ENCODE assay signal across 8 mouse cellular contexts in the genomic region with DNA sequence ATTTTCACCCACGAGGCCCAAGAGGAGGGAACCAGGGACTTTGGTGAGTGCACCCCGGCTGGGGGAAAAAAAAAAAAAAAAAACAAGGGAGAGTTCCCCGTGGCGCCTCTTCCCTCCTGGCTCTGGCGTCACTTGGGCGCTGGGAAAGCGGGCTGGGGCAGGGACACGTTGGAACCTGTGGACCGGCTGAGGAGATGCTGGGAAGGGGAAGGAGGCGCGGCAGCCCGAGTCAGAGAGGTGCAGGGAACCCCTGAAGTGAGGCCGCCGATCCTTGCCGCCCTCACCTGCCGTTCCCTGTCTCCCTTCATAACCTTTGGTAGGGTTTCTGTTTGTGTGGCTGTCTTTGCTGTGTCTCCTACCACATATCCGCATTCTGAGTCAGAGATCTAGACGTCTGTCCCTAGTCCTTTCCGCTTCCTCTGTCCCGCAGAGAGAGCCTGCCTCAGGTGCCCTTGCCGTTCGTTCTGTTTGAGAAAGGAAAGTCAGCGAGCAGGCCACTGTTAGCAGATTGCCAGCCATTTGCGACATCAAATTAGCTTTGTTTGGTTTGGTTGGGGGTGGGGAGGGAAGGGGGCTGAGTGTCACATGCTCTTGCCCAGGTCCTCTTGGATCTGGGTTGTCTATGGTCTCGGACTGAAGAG. TPM values are rescaled to one million over a fixed set of nuclear protein-coding genes. Genes with fewer than 3 reads are reported as not detected.
A peak's percentile ranks its signal among the peaks of the same experiment; 100 is the strongest.
DNase-seq lines count a peak whose midpoint lies in the region; TF ChIP-seq lines count a peak whose summit lies in the region.

A gene (minus strand): TSS at position 470 of the 641 bp plus-strand sequence.

- TF ChIP-seq POLR2A in kidney, adult 2 months (IDR thresholded peaks at IDR 0.05; ENCODE audit: low read depth, low read length), result no peak
- TF ChIP-seq POLR2A in bone marrow, adult 2 months (IDR thresholded peaks at IDR 0.05; ENCODE audit: borderline replicate concordance, control insufficient read depth, low read depth, low read length), result no peak

- H3K36me3 ChIP-seq in kidney, adult 2 months (ENCODE audit: control insufficient read depth, insufficient read depth, low read length), result no peaks in the 10 kb centered on the region
- no peaks in the 10 kb centered on the region for H3K36me3 ChIP-seq in midbrain, embryonic 10.5 days

- 16% methylated on average over 25 of the region's 25 CpGs for WGBS in kidney, adult 2 months
- 4% methylated on average over 25 of the region's 25 CpGs for WGBS in bone marrow, adult 2 months
- WGBS in midbrain, embryonic 10.5 days, result 2% methylated on average over 25 of the region's 25 CpGs

- no peaks in the 10 kb centered on the region for H3K9me3 ChIP-seq in midbrain, embryonic 10.5 days (replicated peaks)

- TF ChIP-seq CTCF in kidney, adult 2 months (conservative IDR thresholded peaks at IDR 0.05; ENCODE audit: insufficient read depth, insufficient read length, low read depth, low read length), result no peak
- TF ChIP-seq CTCF in bone marrow, adult 2 months (IDR thresholded peaks at IDR 0.05; ENCODE audit: control insufficient read depth, insufficient read depth, low read length), result no peak

- no peaks in the 10 kb centered on the region; the same call in 1 of the 2 replicates for H3K4me1 ChIP-seq in kidney, adult 2 months (ENCODE audit: control insufficient read depth, insufficient read depth, low read length)
- peaks cover 2% of the 10 kb centered on the region; the same call in 1 of the 2 replicates for H3K4me1 ChIP-seq in bone marrow, adult 2 months (ENCODE audit: control insufficient read depth, insufficient read depth, low read length)
- peaks cover 44% of the 10 kb centered on the region for H3K4me1 ChIP-seq in midbrain, embryonic 10.5 days

- intact Hi-C loops in gastrocnemius, postnatal 14 days (cut with DNase I; ENCODE audit: low total_unique reads), result no loop called here

- peak within 1 kb of the TSS; percentile 90 for H3K27ac ChIP-seq in kidney, adult 2 months (ENCODE audit: insufficient read depth, low read depth, low read length)
- H3K27ac ChIP-seq in bone marrow, adult 2 months (ENCODE audit: control insufficient read depth, insufficient read depth, low read depth, low read length, poor library complexity), result no peak within 1 kb of the TSS
- no peak within 1 kb of the TSS for H3K27ac ChIP-seq in midbrain, embryonic 10.5 days (replicated peaks)

- no peak for DNase-seq in kidney, adult 2 months
- no peak for DNase-seq in kidney, adult 11 months
- peak; percentile 49 for DNase-seq in induced T-regulatory cell, adult 2 months (ENCODE audit: low read depth)
- no peak for DNase-seq in midbrain, embryonic 10.5 days (ENCODE audit: low spot score)
- no peak for DNase-seq in gastrocnemius, postnatal 14 days
- no peak for DNase-seq in frontal cortex, postnatal 10 days (ENCODE audit: low spot score in 2 of 2)
- DNase-seq in layer of hippocampus, adult 11-12 months (ENCODE audit: low spot score), result no peak

- H3K4me3 ChIP-seq in kidney, adult 2 months (ENCODE audit: insufficient read depth, low read depth, low read length), result peak within 1 kb of the TSS; percentile 56
- peak within 1 kb of the TSS; percentile 38 for H3K4me3 ChIP-seq in bone marrow, adult 2 months (replicated peaks; ENCODE audit: control insufficient read depth, low read depth, low read length)
- peak within 1 kb of the TSS; percentile 54 for H3K4me3 ChIP-seq in midbrain, embryonic 10.5 days

- no peaks in the 10 kb centered on the region for H3K27me3 ChIP-seq in kidney, adult 2 months (replicated peaks; ENCODE audit: control insufficient read depth, insufficient read depth, low read length)
- peaks cover 59% of the 10 kb centered on the region for H3K27me3 ChIP-seq in midbrain, embryonic 10.5 days (ENCODE audit: low read depth, poor library complexity, severe bottlenecking)

RNA-seq across cellular contexts. Expression of the gene that starts here (rescaled TPM):
- polyA plus RNA-seq in kidney, adult 2 months (2012; rRNA removed), result 0.09 and 0.23 TPM in 2 replicates
- polyA plus RNA-seq in bone marrow, adult 2 months (2011; ENCODE audit: insufficient read depth, insufficient read length, low replicate concordance, missing spikeins), result 1.4 and 1.5 TPM in 2 replicates
- 0.21 and 0.33 TPM in 2 replicates for polyA plus RNA-seq in midbrain, embryonic 10.5 days (2016; fragmentation: Nextera tagmentation; extraction: Ambion mirVana)
- not detected for total RNA-seq in gastrocnemius, postnatal 14 days (2021)
